Mouse (Mus musculus): ENCODE results near the gene Olfr709-ps1.

- no peak for TF ChIP-seq CTCF (IDR thresholded peaks at IDR 0.05; ENCODE audit: insufficient read depth, low read length)
- TF ChIP-seq POLR2A (IDR thresholded peaks at IDR 0.05; ENCODE audit: borderline replicate concordance, extremely low read depth, low read depth, low read length), result no peak
Observed at GRCm38 (mm10) chr7:106948212-106948611, 16.2 kb upstream of the Olfr709-ps1 start, which contains the start of gene Olfr710.
